Mouse (Mus musculus) small intestine, adult 2 months (tissue): Measurements from ENCODE around the gene Cops2.

Experiments
- CTCF ChIP-seq: fragments of 200-500 bp; IDR thresholded peaks from 2 replicates; pipeline ENCODE4 v1.5.1; 2012; ENCODE audit warnings: low read depth, mild to moderate bottlenecking, control low read depth, inconsistent platforms, low read length, moderate library complexity, mixed read lengths; ENCODE audit not compliant: insufficient replicate concordance, insufficient read length; ENCODE audit errors: extremely low read depth
- POLR2A ChIP-seq: fragments of 200-500 bp; IDR thresholded peaks from 2 replicates; pipeline ENCODE4 v1.6.1; 2012; ENCODE audit warnings: low read depth, mild to moderate bottlenecking, control low read depth, inconsistent platforms, low read length, moderate library complexity

DNA sequence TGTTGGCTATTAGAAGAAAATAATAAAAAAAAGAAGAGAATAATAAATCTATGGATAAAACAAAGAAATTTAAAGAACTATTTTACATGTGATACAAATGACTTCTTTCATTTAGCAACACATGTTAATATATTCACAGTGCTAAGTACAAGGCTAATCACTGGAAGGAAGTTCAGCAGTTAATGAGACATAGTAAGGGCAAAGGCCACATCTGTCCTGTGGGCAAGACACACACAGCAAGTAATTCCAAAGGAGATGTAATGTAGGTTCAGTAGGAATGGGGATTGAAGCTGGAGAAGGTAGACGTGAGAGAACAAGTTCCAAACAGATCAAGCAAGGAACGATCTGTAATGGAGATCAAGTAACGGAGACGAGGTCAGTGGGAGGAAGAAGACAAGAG lies 74.5 kb downstream of the Cops2 start:
- TF ChIP-seq POLR2A (no peak), CTCF (no peak)
